Mouse (Mus musculus): Measurements from ENCODE around the gene Gm43518. TPM values are rescaled to one million over a fixed set of nuclear protein-coding genes. Genes with fewer than 3 reads are reported as not detected.

Gm43518 gene
- polyA plus RNA-seq, 1 experiment from 2014 or later: 1.0 TPM

DNA sequence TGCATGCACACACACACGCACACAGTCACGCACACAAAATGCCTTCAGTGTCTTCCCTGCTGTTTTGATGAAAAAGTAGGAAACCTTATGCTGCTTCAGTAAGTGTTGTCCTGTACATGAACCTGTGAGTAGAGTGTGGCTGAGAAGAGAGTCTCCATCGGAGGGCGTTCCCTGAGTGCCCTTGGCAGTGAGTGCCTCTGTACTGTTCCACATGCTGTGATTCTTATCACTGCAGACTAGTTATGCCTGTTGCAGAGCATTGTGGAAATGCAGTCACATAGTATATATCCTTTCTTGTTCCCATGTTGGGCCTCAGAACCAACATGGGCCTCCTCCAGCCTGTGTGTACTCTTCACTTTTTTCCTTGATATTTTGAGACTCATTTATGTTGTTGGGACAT is 37.0 kb downstream of the Gm43518 start:
- Histone ChIP-seq H3K4me3 (replicated peaks; ENCODE audit: low read depth, low read length) (no peak overlapping the region), H3K27me3 (ENCODE audit: insufficient read depth, low read length) (no peaks in the 10 kb centered on the region), H3K4me2 (ENCODE audit: low read length) (no peak overlapping the region), H3K27ac (no peak overlapping the region), H3K4me1 (replicated peaks; ENCODE audit: insufficient read depth, low read length) (no peaks in the 10 kb centered on the region), H3K36me3 (ENCODE audit: insufficient read depth, low read length) (no peaks in the 10 kb centered on the region), H3K9me3 (replicated peaks; ENCODE audit: low read length) (no peaks in the 10 kb centered on the region), H3K9ac (ENCODE audit: low read depth, low read length) (no peak overlapping the region)
- DNase-seq (ENCODE audit: low spot score) (no peak), ATAC-seq (replicated peaks; ENCODE audit: low FRiP score, low read depth) (no peak; the same call in 1 of the 2 replicates)
- 89% methylated on average over 4 of the region's 4 CpGs for WGBS
- no peak for TF ChIP-seq CTCF (IDR thresholded peaks at IDR 0.05; ENCODE audit: low read depth)

DNA sequence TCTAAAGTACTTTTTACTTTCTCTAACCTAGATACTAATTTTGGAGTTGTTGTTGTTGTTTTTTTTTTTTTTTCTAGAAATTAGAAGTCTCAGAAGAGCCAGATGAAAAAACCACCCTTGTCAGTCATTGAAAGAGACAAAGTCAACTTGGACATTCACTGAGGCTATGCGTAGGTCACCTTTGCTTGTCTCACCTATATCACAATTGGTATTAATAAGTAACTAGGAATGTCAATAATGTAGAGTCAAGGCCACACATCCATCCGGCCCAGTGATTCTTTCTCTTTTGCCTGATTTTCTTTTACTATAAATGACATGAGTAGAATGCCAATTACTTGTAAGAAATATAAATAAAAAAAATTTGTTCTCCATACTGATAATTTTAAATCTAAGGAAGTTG is 39.5 kb downstream of the Gm43518 start:
- 71% methylated on average over 2 of the region's 2 CpGs for WGBS
- Histone ChIP-seq H3K36me3 (ENCODE audit: insufficient read depth, low read length) (no peaks in the 10 kb centered on the region), H3K27me3 (ENCODE audit: insufficient read depth, low read length) (no peaks in the 10 kb centered on the region), H3K4me3 (replicated peaks; ENCODE audit: low read depth, low read length) (no peak overlapping the region), H3K27ac (no peak overlapping the region), H3K9me3 (replicated peaks; ENCODE audit: low read length) (no peaks in the 10 kb centered on the region), H3K9ac (ENCODE audit: low read depth, low read length) (no peak overlapping the region), H3K4me1 (replicated peaks; ENCODE audit: insufficient read depth, low read length) (no peaks in the 10 kb centered on the region), H3K4me2 (ENCODE audit: low read length) (no peak overlapping the region)
- no peak for DNase-seq (ENCODE audit: low spot score)
- ATAC-seq (replicated peaks; ENCODE audit: low FRiP score, low read depth): no peak
- no peak for TF ChIP-seq CTCF (IDR thresholded peaks at IDR 0.05; ENCODE audit: low read depth)

DNA sequence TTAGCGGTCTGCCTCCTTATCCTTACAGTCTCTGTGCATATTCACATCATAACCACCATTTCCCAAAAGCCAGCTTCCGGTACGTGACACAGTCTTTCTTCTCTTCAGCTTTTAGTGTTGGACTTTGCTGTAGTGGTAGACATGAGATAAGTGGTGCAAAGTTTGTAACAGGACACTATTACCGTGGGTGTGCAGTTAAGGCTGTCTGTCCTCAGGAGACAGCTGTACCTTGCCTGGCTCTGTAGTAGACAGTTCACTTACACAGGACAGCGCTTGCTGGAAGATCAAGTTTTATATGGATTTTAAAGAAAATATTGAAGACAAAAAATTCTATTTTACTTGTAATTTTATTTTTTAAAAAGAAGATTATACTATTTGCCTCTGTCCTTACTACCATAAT is 41.2 kb downstream of the Gm43518 start:
- WGBS: 65% methylated on average over 5 of the region's 5 CpGs
- ATAC-seq (replicated peaks; ENCODE audit: low FRiP score, low read depth): no peak
- no peak for DNase-seq (ENCODE audit: low spot score)
- Histone ChIP-seq H3K4me3 (replicated peaks; ENCODE audit: low read depth, low read length) (no peak overlapping the region), H3K9ac (ENCODE audit: low read depth, low read length) (no peak overlapping the region), H3K4me2 (ENCODE audit: low read length) (no peak overlapping the region), H3K36me3 (ENCODE audit: insufficient read depth, low read length) (no peaks in the 10 kb centered on the region), H3K4me1 (replicated peaks; ENCODE audit: insufficient read depth, low read length) (0 out of 2 replicates have a peak, but pooled peaks cover 3% of the 10 kb centered on the region), H3K27me3 (ENCODE audit: insufficient read depth, low read length) (no peaks in the 10 kb centered on the region), H3K9me3 (replicated peaks; ENCODE audit: low read length) (no peaks in the 10 kb centered on the region), H3K27ac (no peak overlapping the region)
- no peak for TF ChIP-seq CTCF (IDR thresholded peaks at IDR 0.05; ENCODE audit: low read depth)

DNA sequence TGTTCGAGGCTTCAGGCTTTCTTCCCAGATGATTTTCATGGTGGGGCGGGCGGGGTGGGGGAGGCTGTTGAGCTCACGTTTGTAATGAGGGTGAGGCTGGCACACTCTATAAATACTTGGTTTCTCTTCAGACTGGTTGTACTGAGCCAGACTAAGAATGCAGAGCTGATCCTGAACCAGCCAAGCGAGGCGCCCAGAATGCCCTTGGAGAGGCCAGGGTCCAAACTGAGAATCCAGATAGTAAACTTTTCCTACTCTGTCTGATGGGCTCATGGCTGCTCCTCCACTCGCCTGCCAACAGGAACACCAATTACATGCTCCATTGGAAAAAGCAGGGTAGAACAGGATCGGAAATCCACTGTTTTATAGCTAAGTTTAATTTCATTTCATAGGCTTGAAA is 42.0 kb downstream of the Gm43518 start:
- Histone ChIP-seq H3K27me3 (ENCODE audit: insufficient read depth, low read length) (no peaks in the 10 kb centered on the region), H3K9me3 (replicated peaks; ENCODE audit: low read length) (no peaks in the 10 kb centered on the region), H3K4me3 (replicated peaks; ENCODE audit: low read depth, low read length) (no peak overlapping the region), H3K4me2 (ENCODE audit: low read length) (no peak overlapping the region), H3K4me1 (replicated peaks; ENCODE audit: insufficient read depth, low read length) (0 out of 2 replicates have a peak, but pooled peaks cover 3% of the 10 kb centered on the region), H3K9ac (ENCODE audit: low read depth, low read length) (no peak overlapping the region), H3K36me3 (ENCODE audit: insufficient read depth, low read length) (no peaks in the 10 kb centered on the region), H3K27ac (no peak overlapping the region)
- DNase-seq (ENCODE audit: low spot score): no peak
- TF ChIP-seq CTCF (IDR thresholded peaks at IDR 0.05; ENCODE audit: low read depth): no peak
- ATAC-seq (replicated peaks; ENCODE audit: low FRiP score, low read depth): no peak
- 51% methylated on average over 8 of the region's 8 CpGs for WGBS

DNA sequence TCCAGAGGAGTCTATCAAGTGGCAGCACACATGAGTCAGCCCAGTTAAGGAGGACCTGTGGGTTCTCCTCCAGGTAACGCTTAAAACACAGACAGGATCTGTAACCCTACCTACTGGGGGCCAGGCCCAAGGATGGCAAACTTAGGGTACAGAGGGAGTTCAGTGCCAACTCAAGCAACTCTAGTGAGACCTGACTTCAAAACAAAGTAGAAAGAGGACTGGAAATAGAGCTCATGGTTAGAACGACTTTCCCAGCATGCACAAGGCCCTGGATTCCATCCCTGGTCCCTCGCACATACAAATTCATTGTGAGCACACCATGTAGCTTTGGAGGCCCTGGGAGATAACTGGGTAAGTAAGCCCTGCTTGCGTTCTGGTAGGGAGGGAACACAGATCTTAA is 43.4 kb downstream of the Gm43518 start:
- Histone ChIP-seq H3K9ac (ENCODE audit: low read depth, low read length) (no peak overlapping the region), H3K27ac (no peak overlapping the region), H3K27me3 (ENCODE audit: insufficient read depth, low read length) (no peaks in the 10 kb centered on the region), H3K4me2 (ENCODE audit: low read length) (no peak overlapping the region), H3K4me3 (replicated peaks; ENCODE audit: low read depth, low read length) (no peak overlapping the region), H3K9me3 (replicated peaks; ENCODE audit: low read length) (no peaks in the 10 kb centered on the region), H3K36me3 (ENCODE audit: insufficient read depth, low read length) (no peaks in the 10 kb centered on the region), H3K4me1 (replicated peaks; ENCODE audit: insufficient read depth, low read length) (0 out of 2 replicates have a peak, but pooled peaks cover 3% of the 10 kb centered on the region)
- no peak for TF ChIP-seq CTCF (IDR thresholded peaks at IDR 0.05; ENCODE audit: low read depth)
- DNase-seq (ENCODE audit: low spot score): no peak
- WGBS: 90% methylated on average over 4 of the region's 4 CpGs
- ATAC-seq (replicated peaks; ENCODE audit: low FRiP score, low read depth): no peak

DNA sequence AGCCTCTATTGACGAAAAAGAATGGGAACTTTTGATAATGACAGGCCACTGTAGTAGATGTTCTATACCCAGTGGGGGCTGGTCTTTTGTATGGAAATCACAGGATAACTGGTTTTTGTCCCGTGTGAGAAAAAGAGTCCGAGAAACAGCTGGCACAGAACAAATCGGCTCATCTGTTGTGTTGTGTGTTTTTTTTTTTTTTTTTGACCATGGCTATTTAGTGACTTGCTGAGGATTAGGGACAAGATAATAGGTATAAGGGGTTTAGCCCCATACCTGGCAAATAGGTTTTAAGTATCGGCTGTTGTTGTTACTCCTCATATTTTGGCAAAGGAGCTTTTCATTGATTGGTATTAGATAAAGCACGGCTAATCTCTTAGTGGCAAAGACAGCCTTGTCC is 45.2 kb downstream of the Gm43518 start:
- no peak for ATAC-seq (replicated peaks; ENCODE audit: low FRiP score, low read depth)
- no peak for TF ChIP-seq CTCF (IDR thresholded peaks at IDR 0.05; ENCODE audit: low read depth)

More for the DNA sequence above, 45.2 kb downstream of the Gm43518 start:
- Histone ChIP-seq H3K4me1 (replicated peaks; ENCODE audit: insufficient read depth, low read length) (peaks cover 17% of the 10 kb centered on the region; the same call in 1 of the 2 replicates), H3K27me3 (ENCODE audit: insufficient read depth, low read length) (no peaks in the 10 kb centered on the region), H3K9ac (ENCODE audit: low read depth, low read length) (no peak overlapping the region), H3K4me2 (ENCODE audit: low read length) (no peak overlapping the region), H3K36me3 (ENCODE audit: insufficient read depth, low read length) (no peaks in the 10 kb centered on the region), H3K9me3 (replicated peaks; ENCODE audit: low read length) (no peaks in the 10 kb centered on the region), H3K27ac (no peak overlapping the region), H3K4me3 (replicated peaks; ENCODE audit: low read depth, low read length) (no peak overlapping the region)
- WGBS: 82% methylated on average over 6 of the region's 6 CpGs
- no peak for DNase-seq (ENCODE audit: low spot score)
